Mouse (Mus musculus) stomach, postnatal 0 days (tissue): Measurements from ENCODE around the gene Dnaja3. TPM values are rescaled to one million over a fixed set of nuclear protein-coding genes. Genes with fewer than 3 reads are reported as not detected.
A peak's percentile ranks its signal among the peaks of the same experiment; 100 is the strongest.

Experiments used
- ATAC-seq: fragments of 200-750 bp; cut with Nextera tagmentation; 2 replicates; pipeline ENCODE4 v1.8.0; 2017; ENCODE audit not compliant: low FRiP score, low TSS enrichment
- DNase-seq: peaks from one replicate; pipeline ENCODE4 v3.0.0-alpha.2; 2016; ENCODE audit warnings: low spot score
- H3K27ac ChIP-seq: fragments of 300-500 bp; sonication (generic); replicated peaks from 2 replicates; pipeline ENCODE4 v1.5.1; 2014; ENCODE audit warnings: mild to moderate bottlenecking, control low read depth
- H3K27me3 ChIP-seq: fragments of 300-500 bp; sonication (generic); 2 replicates; pipeline ENCODE4 v1.6.1; 2014; ENCODE audit warnings: low read length; ENCODE audit not compliant: control insufficient read depth, insufficient read depth
- H3K36me3 ChIP-seq: fragments of 300-500 bp; sonication (generic); 2 replicates; pipeline ENCODE4 v1.6.1; 2014; ENCODE audit warnings: low read length, mixed read lengths; ENCODE audit not compliant: control insufficient read depth, insufficient read depth
- H3K4me1 ChIP-seq: fragments of 300-500 bp; sonication (generic); replicated peaks from 2 replicates; pipeline ENCODE4 v1.6.1; 2014; ENCODE audit warnings: antibody characterized with exemption; ENCODE audit not compliant: control insufficient read depth, insufficient read depth
- H3K4me2 ChIP-seq: fragments of 300-500 bp; sonication (generic); replicated peaks from 2 replicates; pipeline ENCODE4 v1.6.1; 2014; ENCODE audit warnings: low read depth, mild to moderate bottlenecking, control low read depth, moderate library complexity
- H3K4me3 ChIP-seq: fragments of 300-500 bp; sonication (generic); 2 replicates; pipeline ENCODE4 v1.5.1; 2014; ENCODE audit warnings: low read depth, low read length, control low read depth
- H3K9ac ChIP-seq: fragments of 300-500 bp; sonication (generic); 2 replicates; pipeline ENCODE4 v1.6.1; 2014; ENCODE audit warnings: mild to moderate bottlenecking, low read length, control low read depth, mixed read lengths
- H3K9me3 ChIP-seq: fragments of 300-500 bp; sonication (generic); 2 replicates; pipeline ENCODE4 v1.6.1; 2016; ENCODE audit warnings: low read length; ENCODE audit not compliant: control insufficient read depth
- CTCF ChIP-seq: IDR thresholded peaks from 2 replicates; pipeline ENCODE4 v1.5.1; 2016; ENCODE audit warnings: antibody characterized with exemption, low read depth, mild to moderate bottlenecking, moderate library complexity
- EP300 ChIP-seq: optimal IDR thresholded peaks from 2 replicates; pipeline ENCODE3; 2016; ENCODE audit warnings: antibody characterized with exemption
- WGBS: fragments of 180-500 bp; shearing (Covaris S2); extraction: QIAGEN DNeasy Blood & Tissue Kit; methylation state at CpG from one replicate; pipeline ENCODE4 v1.1.7; 2014; 5-methylcytosine and 5-hydroxymethylcytosine counted together
- polyA plus RNA-seq: library from polyadenylated mRNA; unstranded; fragments of >200 nt; fragmentation: Nextera tagmentation; extraction: Ambion mirVana; gene quantifications from 2 replicates; pipeline ENCODE4 v1.2.1, GENCODE M21; 2015

Dnaja3 gene
- polyA plus RNA-seq, 1 experiment from 2014 or later: 47.0 TPM

- no peak for DNase-seq
These were observed 24.0 kb downstream of the Dnaja3 start for GRCm38 (mm10) chr16:4663806-4664205.

GRCm38 (mm10) chr16:4665726-4666125 lies 25.9 kb downstream of the Dnaja3 start:
- no peaks in the 10 kb centered on the region for H3K27me3 ChIP-seq
- TF ChIP-seq CTCF (no peak), EP300 (no peak)
- no peak for DNase-seq
- no peaks in the 10 kb centered on the region for H3K4me1 ChIP-seq
- 89% methylated on average over 2 of the region's 2 CpGs for WGBS
- no peak overlapping the region for H3K4me3 ChIP-seq
- no peak overlapping the region for H3K27ac ChIP-seq
- no peaks in the 10 kb centered on the region for H3K9me3 ChIP-seq
- H3K9ac ChIP-seq: no peak overlapping the region
- no peak overlapping the region for H3K4me2 ChIP-seq
- H3K36me3 ChIP-seq: peaks cover 5% of the 10 kb centered on the region
- no peak for ATAC-seq

More at GRCm38 (mm10) chr16:4663806-4664205, 24.0 kb downstream of the Dnaja3 start:
- Histone ChIP-seq H3K4me2 (no peak overlapping the region), H3K9me3 (no peaks in the 10 kb centered on the region), H3K9ac (no peak overlapping the region), H3K27ac (no peak overlapping the region), H3K36me3 (peaks cover 5% of the 10 kb centered on the region), H3K27me3 (no peaks in the 10 kb centered on the region), H3K4me1 (no peaks in the 10 kb centered on the region), H3K4me3 (no peak overlapping the region)
- WGBS: 85% methylated on average over 2 of the region's 2 CpGs
- ATAC-seq: no peak
- no peak for TF ChIP-seq CTCF
- TF ChIP-seq EP300: no peak

GRCm38 (mm10) chr16:4667190-4667808 lies 27.5 kb downstream of the Dnaja3 start:
- no peak overlapping the region for H3K4me2 ChIP-seq
- H3K27ac ChIP-seq: no peak overlapping the region
- H3K4me3 ChIP-seq: no peak overlapping the region
- TF ChIP-seq EP300 (no peak), CTCF (peak; percentile 98)
- ATAC-seq (peak; percentile 85), DNase-seq (peak; percentile 85)
- no peaks in the 10 kb centered on the region for H3K4me1 ChIP-seq
- WGBS: 21% methylated on average over 3 of the region's 3 CpGs
- peaks cover 5% of the 10 kb centered on the region; the same call in 1 of the 2 replicates for H3K36me3 ChIP-seq
- no peaks in the 10 kb centered on the region for H3K9me3 ChIP-seq
- no peak overlapping the region for H3K9ac ChIP-seq
- H3K27me3 ChIP-seq: no peaks in the 10 kb centered on the region

GRCm38 (mm10) chr16:4670317-4670716 lies 30.5 kb downstream of the Dnaja3 start:
- Histone ChIP-seq H3K4me3 (no peak overlapping the region), H3K4me2 (no peak overlapping the region), H3K4me1 (no peaks in the 10 kb centered on the region), H3K9me3 (no peaks in the 10 kb centered on the region), H3K36me3 (peaks cover 5% of the 10 kb centered on the region; the same call in 1 of the 2 replicates), H3K9ac (no peak overlapping the region), H3K27me3 (no peaks in the 10 kb centered on the region), H3K27ac (no peak overlapping the region)
- no peak for DNase-seq
- WGBS: 82% methylated on average over 5 of the region's 5 CpGs
- TF ChIP-seq EP300: no peak
- TF ChIP-seq CTCF: no peak
- no peak for ATAC-seq

GRCm38 (mm10) chr16:4674091-4674490 lies 34.3 kb downstream of the Dnaja3 start:
- 0 out of 2 replicates have a peak, but pooled peaks cover 4% of the 10 kb centered on the region for H3K4me1 ChIP-seq

GRCm38 (mm10) chr16:4676836-4677235 lies 37.0 kb downstream of the Dnaja3 start:
- 94% methylated on average over 5 of the region's 5 CpGs for WGBS
- Histone ChIP-seq H3K4me2 (no peak overlapping the region), H3K4me1 (0 out of 2 replicates have a peak, but pooled peaks cover 4% of the 10 kb centered on the region), H3K9me3 (no peaks in the 10 kb centered on the region), H3K27me3 (no peaks in the 10 kb centered on the region), H3K36me3 (0 out of 2 replicates have a peak, but pooled peaks cover 4% of the 10 kb centered on the region), H3K4me3 (no peak overlapping the region), H3K9ac (no peak overlapping the region), H3K27ac (no peak overlapping the region)
- ATAC-seq (no peak), DNase-seq (no peak)
- TF ChIP-seq CTCF: no peak
- TF ChIP-seq EP300: no peak

More at GRCm38 (mm10) chr16:4674091-4674490, 34.3 kb downstream of the Dnaja3 start:
- no peaks in the 10 kb centered on the region for H3K27me3 ChIP-seq
- H3K36me3 ChIP-seq: 0 out of 2 replicates have a peak, but pooled peaks cover 4% of the 10 kb centered on the region
- DNase-seq (no peak), ATAC-seq (no peak)
- H3K9me3 ChIP-seq: no peaks in the 10 kb centered on the region
- no peak overlapping the region for H3K4me3 ChIP-seq
- 76% methylated on average over 4 of the region's 4 CpGs for WGBS
- H3K4me2 ChIP-seq: no peak overlapping the region
- no peak overlapping the region for H3K9ac ChIP-seq
- no peak overlapping the region for H3K27ac ChIP-seq
- TF ChIP-seq EP300 (no peak), CTCF (no peak)
